Mouse (Mus musculus): ENCODE results near the gene Slc22a8. TPM values are rescaled to one million over a fixed set of nuclear protein-coding genes. Genes with fewer than 3 reads are reported as not detected.

Gene Slc22a8
- polyA plus RNA-seq, 1 experiment from 2014 or later, result 0.08 TPM

DNA sequence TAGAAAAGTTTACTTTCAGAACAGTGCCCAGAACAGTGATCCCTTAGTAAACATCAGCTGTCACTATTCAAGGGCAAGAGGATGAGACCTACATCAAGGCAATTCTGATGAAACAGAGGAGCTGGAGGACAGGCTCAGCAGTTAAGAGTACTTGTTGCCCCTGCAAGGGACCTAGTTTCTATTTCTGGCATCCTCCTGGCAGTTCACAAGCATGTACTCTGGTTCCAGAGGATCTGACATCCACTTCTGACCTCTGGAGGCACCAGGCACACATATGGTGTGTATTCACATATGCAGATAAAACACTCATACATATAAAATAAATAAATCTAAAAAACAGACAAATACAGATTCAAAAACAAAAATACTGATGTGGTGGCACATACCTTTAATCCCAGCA, 10.9 kb downstream of the Slc22a8 start:
- Histone ChIP-seq H3K4me1 (no peaks in the 10 kb centered on the region), H3K36me3 (no peaks in the 10 kb centered on the region), H3K4me3 (no peak overlapping the region), H3K9ac (no peak overlapping the region), H3K27ac (no peak overlapping the region), H3K4me2 (replicated peaks) (no peak overlapping the region), H3K9me3 (no peaks in the 10 kb centered on the region), H3K27me3 (no peaks in the 10 kb centered on the region)
- ATAC-seq (ENCODE audit: insufficient number of reproducible peaks, insufficient read depth, low FRiP score, low TSS enrichment), result no peak

DNA sequence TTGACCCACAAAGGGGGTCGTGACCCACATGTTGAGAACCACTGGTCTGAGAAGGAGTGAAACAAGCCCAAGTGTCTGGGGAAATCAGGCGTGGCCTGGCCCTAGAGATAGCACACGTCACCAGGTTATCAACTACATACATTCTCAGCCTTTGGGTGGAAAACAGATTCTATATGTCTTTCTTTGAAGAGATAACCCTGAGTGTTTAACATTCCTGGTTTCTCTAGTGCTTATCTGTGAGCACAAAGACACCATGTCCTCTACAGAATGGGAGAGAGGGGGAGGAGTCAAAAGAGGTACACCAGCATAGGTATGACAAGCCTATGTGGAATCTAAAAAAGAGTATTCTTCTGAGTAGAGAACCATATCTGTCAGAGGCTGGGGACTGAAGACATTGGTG, 11.9 kb downstream of the Slc22a8 start:
- H3K4me3 ChIP-seq, result no peak overlapping the region
- H3K27me3 ChIP-seq, result no peaks in the 10 kb centered on the region
- H3K36me3 ChIP-seq, result no peaks in the 10 kb centered on the region
- H3K9me3 ChIP-seq, result no peaks in the 10 kb centered on the region
- no peak for ATAC-seq (ENCODE audit: insufficient number of reproducible peaks, insufficient read depth, low FRiP score, low TSS enrichment)
- WGBS, result 63% methylated on average over 3 of the region's 3 CpGs
- H3K4me1 ChIP-seq, result no peaks in the 10 kb centered on the region
- H3K4me2 ChIP-seq (replicated peaks), result no peak overlapping the region
- H3K9ac ChIP-seq, result no peak overlapping the region
- no peak overlapping the region for H3K27ac ChIP-seq

- WGBS, result 85% methylated on average over 8 of the region's 8 CpGs
- no peak for ATAC-seq (ENCODE audit: insufficient number of reproducible peaks, insufficient read depth, low FRiP score, low TSS enrichment)
Observed at GRCm38 (mm10) chr19:8604536-8605240, 13.6 kb downstream of the Slc22a8 start.

GRCm38 (mm10) chr19:8605241-8605558, 14.1 kb downstream of the Slc22a8 start:
- no peak for ATAC-seq (ENCODE audit: insufficient number of reproducible peaks, insufficient read depth, low FRiP score, low TSS enrichment)
- Histone ChIP-seq H3K4me2 (replicated peaks) (no peak overlapping the region), H3K4me3 (no peak overlapping the region), H3K36me3 (no peaks in the 10 kb centered on the region), H3K4me1 (no peaks in the 10 kb centered on the region), H3K27me3 (no peaks in the 10 kb centered on the region), H3K27ac (no peak overlapping the region), H3K9ac (no peak overlapping the region), H3K9me3 (no peaks in the 10 kb centered on the region)
- 91% methylated on average over 3 of the region's 3 CpGs for WGBS

More at GRCm38 (mm10) chr19:8604536-8605240, 13.6 kb downstream of the Slc22a8 start:
- Histone ChIP-seq H3K4me2 (replicated peaks) (no peak overlapping the region), H3K4me3 (no peak overlapping the region), H3K27me3 (no peaks in the 10 kb centered on the region), H3K9ac (no peak overlapping the region), H3K4me1 (no peaks in the 10 kb centered on the region), H3K27ac (no peak overlapping the region), H3K36me3 (no peaks in the 10 kb centered on the region), H3K9me3 (no peaks in the 10 kb centered on the region)

- H3K36me3 ChIP-seq, result no peaks in the 10 kb centered on the region
- H3K27ac ChIP-seq, result no peak overlapping the region
- H3K9me3 ChIP-seq, result no peaks in the 10 kb centered on the region
- H3K4me2 ChIP-seq (replicated peaks), result no peak overlapping the region
- no peak overlapping the region for H3K9ac ChIP-seq
- no peaks in the 10 kb centered on the region for H3K27me3 ChIP-seq
- WGBS, result 75% methylated on average over 8 of the region's 8 CpGs
- ATAC-seq (ENCODE audit: insufficient number of reproducible peaks, insufficient read depth, low FRiP score, low TSS enrichment), result no peak
- no peak overlapping the region for H3K4me3 ChIP-seq
- no peaks in the 10 kb centered on the region for H3K4me1 ChIP-seq
Observed at GRCm38 (mm10) chr19:8611358-8612123, 20.5 kb downstream of the Slc22a8 start.

- Histone ChIP-seq H3K9ac (no peak overlapping the region), H3K9me3 (no peaks in the 10 kb centered on the region), H3K27me3 (no peaks in the 10 kb centered on the region), H3K36me3 (no peaks in the 10 kb centered on the region), H3K27ac (no peak overlapping the region), H3K4me2 (replicated peaks) (no peak overlapping the region), H3K4me1 (no peaks in the 10 kb centered on the region), H3K4me3 (no peak overlapping the region)
- ATAC-seq (ENCODE audit: insufficient number of reproducible peaks, insufficient read depth, low FRiP score, low TSS enrichment), result no peak
- WGBS, result 64% methylated on average over 2 of the region's 2 CpGs
Observed at GRCm38 (mm10) chr19:8613111-8613510, 22.1 kb downstream of the Slc22a8 start.

GRCm38 (mm10) chr19:8614343-8614742, 23.3 kb downstream of the Slc22a8 start:
- no peaks in the 10 kb centered on the region for H3K27me3 ChIP-seq
- no peak overlapping the region for H3K9ac ChIP-seq
- whole genome bisulfite sequencing, result 25% methylated on average over 2 of the region's 2 CpGs
- H3K27ac ChIP-seq, result no peak overlapping the region
- no peak overlapping the region for H3K4me3 ChIP-seq
- no peaks in the 10 kb centered on the region for H3K4me1 ChIP-seq
- H3K4me2 ChIP-seq (replicated peaks), result no peak overlapping the region
- no peak for ATAC-seq (ENCODE audit: insufficient number of reproducible peaks, insufficient read depth, low FRiP score, low TSS enrichment)
- H3K9me3 ChIP-seq, result no peaks in the 10 kb centered on the region
- no peaks in the 10 kb centered on the region for H3K36me3 ChIP-seq

GRCm38 (mm10) chr19:8616314-8616713, 25.3 kb downstream of the Slc22a8 start:
- no peak overlapping the region for H3K9ac ChIP-seq
- 59% methylated on average over 4 of the region's 4 CpGs for WGBS

DNA sequence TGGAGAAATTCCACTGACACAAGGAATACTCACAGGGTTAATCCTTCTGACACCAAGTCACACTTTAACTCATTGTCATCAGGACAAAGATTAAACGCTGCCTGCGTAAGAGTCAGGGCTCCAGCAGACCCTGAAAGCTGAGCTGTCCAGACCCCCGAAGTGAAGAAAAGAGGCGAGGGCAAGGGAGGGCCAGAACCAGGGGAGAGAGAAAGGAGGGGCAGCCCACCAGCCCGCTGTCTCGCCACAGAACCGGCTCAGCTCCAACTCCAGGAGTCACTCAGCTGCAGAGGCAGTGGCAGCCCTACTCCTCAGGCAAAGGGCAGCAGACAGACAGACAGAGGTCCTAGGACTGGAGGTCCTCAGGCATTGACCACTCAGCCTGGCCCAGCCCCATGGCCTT, 26.9 kb downstream of the Slc22a8 start, which contains the start of gene Slc22a6:
TSS of gene Slc22a6 (plus strand) at position 136 of the 400 bp plus-strand sequence.
- Histone ChIP-seq H3K4me2 (replicated peaks) (no peak within 1 kb of the TSS), H3K4me1 (no peaks in the 10 kb centered on the region), H3K9me3 (no peaks in the 10 kb centered on the region), H3K27ac (no peak within 1 kb of the TSS), H3K9ac (no peak within 1 kb of the TSS), H3K4me3 (no peak within 1 kb of the TSS), H3K36me3 (no peaks in the 10 kb centered on the region), H3K27me3 (no peaks in the 10 kb centered on the region)
- ATAC-seq (ENCODE audit: insufficient number of reproducible peaks, insufficient read depth, low FRiP score, low TSS enrichment), result no peak
- WGBS, result 27% methylated on average over 7 of the region's 7 CpGs

More at GRCm38 (mm10) chr19:8616314-8616713, 25.3 kb downstream of the Slc22a8 start:
- Histone ChIP-seq H3K9me3 (no peaks in the 10 kb centered on the region), H3K36me3 (no peaks in the 10 kb centered on the region), H3K4me1 (no peaks in the 10 kb centered on the region), H3K4me3 (no peak overlapping the region), H3K4me2 (replicated peaks) (no peak overlapping the region), H3K27me3 (no peaks in the 10 kb centered on the region), H3K27ac (no peak overlapping the region)
- ATAC-seq (ENCODE audit: insufficient number of reproducible peaks, insufficient read depth, low FRiP score, low TSS enrichment), result no peak

DNA sequence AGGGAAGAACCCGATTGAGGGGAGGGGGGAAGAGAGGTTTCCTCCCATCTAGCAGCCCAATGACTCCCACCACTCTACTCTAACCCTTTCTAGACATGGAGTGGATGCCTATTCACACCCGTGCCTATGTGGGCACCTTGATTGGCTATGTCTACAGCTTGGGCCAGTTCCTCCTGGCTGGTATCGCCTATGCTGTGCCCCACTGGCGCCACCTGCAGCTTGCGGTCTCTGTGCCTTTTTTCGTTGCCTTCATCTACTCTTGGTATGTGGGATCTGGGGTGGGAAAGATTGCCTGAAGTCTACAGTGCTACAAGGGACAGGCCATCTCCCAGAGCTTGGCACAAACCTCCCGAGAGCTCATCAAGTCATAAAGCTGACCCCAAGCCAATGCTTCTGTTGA, 30.0 kb downstream of the Slc22a8 start:
- no peaks in the 10 kb centered on the region for H3K36me3 ChIP-seq
- no peak overlapping the region for H3K4me2 ChIP-seq (replicated peaks)
- H3K27ac ChIP-seq, result no peak overlapping the region
- H3K27me3 ChIP-seq, result no peaks in the 10 kb centered on the region
- H3K4me3 ChIP-seq, result no peak overlapping the region
- no peaks in the 10 kb centered on the region for H3K9me3 ChIP-seq
- H3K4me1 ChIP-seq, result no peaks in the 10 kb centered on the region
- ATAC-seq (ENCODE audit: insufficient number of reproducible peaks, insufficient read depth, low FRiP score, low TSS enrichment), result no peak
- no peak overlapping the region for H3K9ac ChIP-seq
- WGBS, result 91% methylated on average over 7 of the region's 7 CpGs

GRCm38 (mm10) chr19:8630249-8630648, 39.2 kb downstream of the Slc22a8 start:
- Histone ChIP-seq H3K27me3 (no peaks in the 10 kb centered on the region), H3K4me3 (no peak overlapping the region), H3K9ac (no peak overlapping the region), H3K4me1 (no peaks in the 10 kb centered on the region), H3K36me3 (no peaks in the 10 kb centered on the region), H3K27ac (no peak overlapping the region), H3K4me2 (replicated peaks) (no peak overlapping the region), H3K9me3 (no peaks in the 10 kb centered on the region)
- ATAC-seq (ENCODE audit: insufficient number of reproducible peaks, insufficient read depth, low FRiP score, low TSS enrichment), result no peak
- WGBS, result 46% methylated on average over 2 of the region's 2 CpGs

DNA sequence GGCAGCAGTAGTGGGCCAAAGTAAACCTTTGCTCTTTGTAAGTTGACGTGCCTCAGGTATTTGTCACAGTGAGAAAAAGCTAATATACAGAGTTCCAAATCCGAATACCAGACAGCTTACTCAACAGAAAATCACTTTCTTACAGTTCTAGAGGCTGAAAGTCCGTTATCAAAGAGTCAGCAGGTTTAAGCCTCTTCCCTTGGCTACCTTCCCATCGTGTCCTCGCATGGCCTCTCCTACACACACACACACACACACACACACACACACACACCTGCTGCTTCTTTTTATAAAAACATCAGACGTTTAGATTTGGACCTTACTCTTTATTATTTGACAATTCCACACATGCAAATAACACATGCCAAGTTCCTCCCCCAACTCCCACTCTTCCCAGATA, 39.8 kb downstream of the Slc22a8 start:
- 83% methylated on average over 6 of the region's 6 CpGs for WGBS
- H3K27ac ChIP-seq, result no peak overlapping the region
- no peak overlapping the region for H3K4me3 ChIP-seq
- no peaks in the 10 kb centered on the region for H3K27me3 ChIP-seq
- no peak overlapping the region for H3K4me2 ChIP-seq (replicated peaks)
- ATAC-seq (ENCODE audit: insufficient number of reproducible peaks, insufficient read depth, low FRiP score, low TSS enrichment), result no peak
- no peaks in the 10 kb centered on the region for H3K4me1 ChIP-seq
- H3K9me3 ChIP-seq, result no peaks in the 10 kb centered on the region
- H3K36me3 ChIP-seq, result no peaks in the 10 kb centered on the region
- no peak overlapping the region for H3K9ac ChIP-seq

Data from embryonic facial prominence, embryonic 12.5 days (tissue).